Mouse (Mus musculus) adrenal gland, postnatal 25 days (tissue): Measurements from ENCODE around the gene Man1c1. TPM values are rescaled to one million over a fixed set of nuclear protein-coding genes. Genes with fewer than 3 reads are reported as not detected.

Experiments
- microRNA-seq, 2 experiments: library from miRNA; unstranded; fragments of <30 nt; microRNA quantifications; one replicate each; pipeline ENCODE4 v1.2.0; 2021
- total RNA-seq: library from RNA; stranded (reverse); gene quantifications from 2 replicates; pipeline ENCODE4 v1.2.3, GENCODE M21; 2021

The Man1c1 gene
- total RNA-seq, 1 experiment from 2014 or later: 22.0 TPM

Small RNA genes lying within 50 kb of the gene (microRNA-seq; reads per million reads assigned to microRNA genes)
- gene Mir6403: 0 reads per million in 2 experiments

Other genes with a start within 250 kb of the Man1c1 start
- gene Stmn1, start 236.0 kb downstream of the Man1c1 start, total RNA-seq: 75.6 and 87.4 TPM in 2 replicates
- gene Paqr7, start 207.6 kb downstream of the Man1c1 start, total RNA-seq: 39.9 and 63.1 TPM in 2 replicates
- 3.4 and 4.4 TPM in 2 replicates for gene Aunip, start 193.3 kb downstream of the Man1c1 start, total RNA-seq
- 118 and 130 TPM in 2 replicates for gene Mtfr1l, start 168.9 kb downstream of the Man1c1 start, total RNA-seq
- gene Selenon, start 152.1 kb downstream of the Man1c1 start, total RNA-seq: 30.5 and 35.2 TPM in 2 replicates
- 42.4 and 43.3 TPM in 2 replicates for gene Ldlrap1, start 63.7 kb upstream of the Man1c1 start, total RNA-seq
- gene Maco1, start 149.1 kb upstream of the Man1c1 start, total RNA-seq: 39.2 and 40.0 TPM in 2 replicates
- 0.33 TPM in 1 of 2 replicates, not detected in the other for gene Rhd, start 160.2 kb upstream of the Man1c1 start, total RNA-seq
- 337 and 444 TPM in 2 replicates for gene Tmem50a, start 210.7 kb upstream of the Man1c1 start, total RNA-seq
- 603 and 640 TPM in 2 replicates for gene Rsrp1, start 219.3 kb upstream of the Man1c1 start, total RNA-seq
- 109 TPM in 2 replicates for gene Syf2, start 226.6 kb upstream of the Man1c1 start, total RNA-seq